Mouse (Mus musculus) lung, embryonic 15.5 days (tissue): ENCODE results near the gene Mafg. TPM values are rescaled to one million over a fixed set of nuclear protein-coding genes. Genes with fewer than 3 reads are reported as not detected.

ENCODE experiments used
- ATAC-seq: fragments of 200-750 bp; cut with Nextera tagmentation; 2 replicates; pipeline ENCODE4 v1.8.0; 2017; ENCODE audit warnings: moderate number of reproducible peaks, borderline replicate concordance; ENCODE audit not compliant: low FRiP score, low TSS enrichment; ENCODE audit errors: extremely low read depth
- H3K27ac ChIP-seq: fragments of 300-500 bp; sonication (generic); 2 replicates; pipeline ENCODE4 v1.5.1; 2015; ENCODE audit warnings: moderate library complexity, mild to moderate bottlenecking, inconsistent platforms
- H3K27me3 ChIP-seq: fragments of 300-500 bp; sonication (generic); 2 replicates; pipeline ENCODE4 v1.6.1; 2015; ENCODE audit warnings: inconsistent platforms
- H3K36me3 ChIP-seq: fragments of 300-500 bp; sonication (generic); 2 replicates; pipeline ENCODE4 v1.6.1; 2015; ENCODE audit warnings: inconsistent platforms
- H3K4me1 ChIP-seq: fragments of 300-500 bp; sonication (generic); 2 replicates; pipeline ENCODE4 v1.6.1; 2015; ENCODE audit warnings: inconsistent platforms
- H3K4me2 ChIP-seq: fragments of 300-500 bp; sonication (generic); 2 replicates; pipeline ENCODE4 v1.6.1; 2015; ENCODE audit warnings: inconsistent platforms, mild to moderate bottlenecking, moderate library complexity
- H3K4me3 ChIP-seq: fragments of 300-500 bp; sonication (generic); 2 replicates; pipeline ENCODE4 v1.5.1; 2015; ENCODE audit warnings: mild to moderate bottlenecking, inconsistent platforms
- H3K9ac ChIP-seq: fragments of 300-500 bp; sonication (generic); 2 replicates; pipeline ENCODE4 v1.6.1; 2015; ENCODE audit warnings: inconsistent platforms
- H3K9me3 ChIP-seq: fragments of 300-500 bp; sonication (generic); 2 replicates; pipeline ENCODE4 v1.6.1; 2016; ENCODE audit warnings: inconsistent platforms
- WGBS: fragments of 180-500 bp; shearing (Covaris S2); methylation state at CpG from one replicate; pipeline ENCODE4 v1.1.7; 2015; 5-methylcytosine and 5-hydroxymethylcytosine counted together
- polyA plus RNA-seq: library from polyadenylated mRNA; unstranded; fragments of >200 nt; fragmentation: Nextera tagmentation; extraction: Ambion mirVana; gene quantifications from 2 replicates; pipeline ENCODE4 v1.2.1, GENCODE M21; 2015

Gene Mafg
- polyA plus RNA-seq, 1 experiment from 2014 or later, result 24.5 TPM

DNA sequence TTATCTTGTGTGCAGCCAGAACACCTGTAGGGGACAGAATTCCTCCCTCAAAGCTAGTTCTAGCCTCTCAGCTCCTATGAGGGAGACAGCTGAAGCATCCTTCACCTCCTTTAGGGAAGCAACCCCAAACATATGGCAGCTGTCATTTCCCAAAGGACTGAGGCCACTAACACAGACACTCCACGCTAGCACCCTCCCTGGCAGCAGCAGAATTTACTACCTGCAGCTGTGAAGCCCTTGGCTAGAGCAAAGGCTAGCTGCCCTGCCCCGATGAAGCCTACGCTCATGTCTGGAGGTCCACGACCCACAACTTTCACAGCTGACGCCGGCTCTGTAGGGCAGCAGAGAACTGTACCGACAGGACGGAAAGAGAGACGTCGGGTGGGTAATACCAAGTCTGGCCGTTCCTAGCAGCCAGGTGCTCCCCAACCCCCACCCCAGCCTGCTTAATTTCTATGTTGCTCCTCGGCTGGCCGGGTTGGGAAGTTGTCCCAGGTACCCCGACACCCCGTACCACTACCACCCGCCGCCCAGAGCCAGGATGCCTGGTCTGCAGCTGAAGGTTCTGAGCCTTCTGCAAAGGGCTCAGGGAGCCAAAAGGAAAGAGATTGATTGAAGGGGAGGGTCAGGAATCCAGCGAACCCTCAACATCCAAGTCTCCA, 9.7 kb upstream of the Mafg start:
- peaks cover 21% of the 10 kb centered on the region for H3K4me1 ChIP-seq
- no peaks in the 10 kb centered on the region for H3K9me3 ChIP-seq
- no peak overlapping the region for H3K27ac ChIP-seq
- peaks cover 21% of the 10 kb centered on the region for H3K27me3 ChIP-seq
- H3K9ac ChIP-seq, result peak overlapping the region; percentile 54
- peak; percentile 27; the same call in 1 of the 2 replicates for ATAC-seq
- no peaks in the 10 kb centered on the region for H3K36me3 ChIP-seq
- 1% methylated on average over 18 of the region's 18 CpGs for WGBS
- peak overlapping the region; percentile 96 for H3K4me2 ChIP-seq
- H3K4me3 ChIP-seq, result peak overlapping the region; percentile 55

- Histone ChIP-seq H3K9ac (peak overlapping the region; percentile 54; the same call in 1 of the 2 replicates), H3K36me3 (no peaks in the 10 kb centered on the region), H3K27me3 (peaks cover 9% of the 10 kb centered on the region; the same call in 1 of the 2 replicates), H3K4me1 (peaks cover 17% of the 10 kb centered on the region), H3K4me2 (peak overlapping the region; percentile 96), H3K4me3 (no peak overlapping the region), H3K9me3 (no peaks in the 10 kb centered on the region), H3K27ac (no peak overlapping the region)
- no peak for ATAC-seq
- 76% methylated on average over 8 of the region's 8 CpGs for WGBS
Observed at GRCm38 (mm10) chr11:120641869-120642268, 8.5 kb upstream of the Mafg start.

- Histone ChIP-seq H3K9me3 (no peaks in the 10 kb centered on the region), H3K36me3 (no peaks in the 10 kb centered on the region), H3K27me3 (peaks cover 8% of the 10 kb centered on the region; the same call in 1 of the 2 replicates), H3K9ac (no peak overlapping the region), H3K4me3 (no peak overlapping the region), H3K4me2 (no peak overlapping the region), H3K27ac (no peak overlapping the region), H3K4me1 (peaks cover 17% of the 10 kb centered on the region)
- 61% methylated on average over 9 of the region's 9 CpGs for WGBS
- ATAC-seq, result no peak
Observed at GRCm38 (mm10) chr11:120641255-120641654, 7.9 kb upstream of the Mafg start.

GRCm38 (mm10) chr11:120634810-120635209, 1.4 kb upstream of the Mafg start:
- H3K4me3 ChIP-seq, result no peak overlapping the region
- H3K4me2 ChIP-seq, result no peak overlapping the region
- H3K27ac ChIP-seq, result no peak overlapping the region
- 86% methylated on average over 5 of the region's 5 CpGs for WGBS
- H3K9me3 ChIP-seq, result no peaks in the 10 kb centered on the region
- H3K36me3 ChIP-seq, result no peaks in the 10 kb centered on the region
- H3K4me1 ChIP-seq, result peaks cover 34% of the 10 kb centered on the region
- ATAC-seq, result no peak
- no peaks in the 10 kb centered on the region for H3K27me3 ChIP-seq
- H3K9ac ChIP-seq, result no peak overlapping the region

GRCm38 (mm10) chr11:120632559-120633519, 561 bp downstream of the Mafg start:
- Histone ChIP-seq H3K4me3 (peak overlapping the region; percentile 93), H3K36me3 (peaks cover 10% of the 10 kb centered on the region), H3K4me1 (peaks cover 39% of the 10 kb centered on the region), H3K9me3 (no peaks in the 10 kb centered on the region), H3K27me3 (no peaks in the 10 kb centered on the region), H3K4me2 (peak overlapping the region; percentile 80), H3K9ac (peak overlapping the region; percentile 91), H3K27ac (peak overlapping the region; percentile 85)
- under 1% methylated on average over 96 of the region's 116 CpGs for WGBS
- peak; percentile 88 for ATAC-seq

- Histone ChIP-seq H3K9me3 (no peaks in the 10 kb centered on the region), H3K36me3 (peaks cover 17% of the 10 kb centered on the region), H3K4me3 (peak overlapping the region; percentile 93), H3K4me1 (peaks cover 39% of the 10 kb centered on the region), H3K4me2 (peak overlapping the region; percentile 80), H3K27ac (peak overlapping the region; percentile 85), H3K9ac (peak overlapping the region; percentile 91), H3K27me3 (no peaks in the 10 kb centered on the region)
- no peak for ATAC-seq
- 44% methylated on average over 4 of the region's 4 CpGs for WGBS
Observed at GRCm38 (mm10) chr11:120631726-120632448, 1.5 kb downstream of the Mafg start.

DNA sequence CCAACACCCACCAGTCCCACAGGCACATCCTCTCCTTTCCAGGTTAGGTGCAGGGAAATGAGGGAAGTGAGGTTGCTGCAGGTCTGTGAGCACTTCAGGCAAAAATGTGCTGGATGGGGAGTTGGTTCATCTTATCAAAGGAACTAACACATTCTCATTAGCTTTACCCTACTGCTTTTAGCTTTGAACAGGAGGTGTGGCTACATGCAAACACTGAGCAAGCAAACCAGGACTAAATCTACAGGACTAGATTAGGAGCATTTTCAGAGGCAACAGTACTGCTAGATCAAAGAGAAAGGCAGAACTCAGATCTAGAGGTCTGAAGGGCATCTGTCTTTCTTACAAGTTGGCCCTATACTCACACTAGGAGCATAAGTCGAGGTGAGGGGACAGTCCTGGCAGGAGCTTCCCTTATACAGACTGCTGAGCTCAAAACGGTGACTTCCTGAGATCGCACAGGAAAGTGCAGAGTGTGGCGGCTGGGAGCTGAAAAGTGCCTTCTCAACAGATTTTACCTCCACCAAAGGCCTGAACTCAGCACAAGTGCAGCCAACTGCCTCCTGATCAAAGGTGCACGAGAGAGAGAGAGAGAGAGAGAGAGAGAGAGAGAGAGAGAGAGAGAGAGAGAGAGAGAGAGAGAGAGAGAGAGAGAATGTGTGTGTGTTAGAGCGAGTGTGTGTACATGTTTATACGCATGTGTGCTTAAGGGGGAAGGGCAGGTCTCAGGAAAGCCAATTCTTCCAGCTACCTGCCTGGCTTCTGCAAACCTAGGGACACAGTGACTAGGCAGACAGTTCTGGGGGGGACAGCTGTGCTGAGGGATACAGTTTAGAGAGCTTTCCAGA, 2.3 kb downstream of the Mafg start:
- H3K4me2 ChIP-seq, result peak overlapping the region; percentile 80
- peak overlapping the region; percentile 93 for H3K4me3 ChIP-seq
- peak overlapping the region; percentile 55 for H3K27ac ChIP-seq
- ATAC-seq, result no peak
- H3K27me3 ChIP-seq, result no peaks in the 10 kb centered on the region
- H3K9ac ChIP-seq, result peak overlapping the region; percentile 91
- 28% methylated on average over 7 of the region's 7 CpGs for WGBS
- H3K36me3 ChIP-seq, result peaks cover 18% of the 10 kb centered on the region
- peaks cover 39% of the 10 kb centered on the region for H3K4me1 ChIP-seq
- no peaks in the 10 kb centered on the region for H3K9me3 ChIP-seq

GRCm38 (mm10) chr11:120630401-120630871, 3.0 kb downstream of the Mafg start:
- Histone ChIP-seq H3K9me3 (no peaks in the 10 kb centered on the region), H3K27ac (peak overlapping the region; percentile 55), H3K27me3 (no peaks in the 10 kb centered on the region), H3K36me3 (peaks cover 18% of the 10 kb centered on the region), H3K4me1 (peaks cover 45% of the 10 kb centered on the region), H3K4me2 (peak overlapping the region; percentile 80; the same call in 1 of the 2 replicates), H3K9ac (peak overlapping the region; percentile 8), H3K4me3 (peak overlapping the region; percentile 5; the same call in 1 of the 2 replicates)
- WGBS, result 51% methylated on average over 5 of the region's 5 CpGs
- no peak for ATAC-seq

- Histone ChIP-seq H3K9ac (peak overlapping the region; percentile 8; the same call in 1 of the 2 replicates), H3K9me3 (no peaks in the 10 kb centered on the region), H3K27ac (peak overlapping the region; percentile 55; the same call in 1 of the 2 replicates), H3K27me3 (no peaks in the 10 kb centered on the region), H3K4me3 (no peak overlapping the region), H3K4me2 (peak overlapping the region; percentile 80; the same call in 1 of the 2 replicates), H3K36me3 (peaks cover 18% of the 10 kb centered on the region), H3K4me1 (peaks cover 49% of the 10 kb centered on the region)
- WGBS, result 29% methylated on average over 7 of the region's 7 CpGs
- ATAC-seq, result no peak
Observed at GRCm38 (mm10) chr11:120629911-120630310, 3.5 kb downstream of the Mafg start.

DNA sequence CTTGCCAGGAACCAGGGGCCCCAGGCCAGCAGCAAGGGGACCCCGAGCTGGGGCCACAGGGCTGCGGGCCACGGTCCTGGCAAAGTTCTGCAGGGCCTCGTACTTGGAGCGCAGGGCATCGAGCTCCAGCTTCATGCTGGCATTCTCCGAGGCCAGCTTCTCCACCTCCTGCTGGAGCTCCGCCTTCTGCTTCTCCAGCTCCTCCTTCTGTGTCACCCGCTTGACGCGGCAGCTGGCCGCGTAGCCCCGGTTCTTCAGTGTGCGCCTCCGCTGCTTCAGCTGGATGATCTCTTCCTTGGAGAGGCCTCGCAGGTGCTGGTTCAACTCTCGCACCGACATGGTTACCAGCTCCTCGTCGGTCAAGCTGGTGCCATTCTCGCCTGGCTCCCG, 4.1 kb downstream of the Mafg start:
- H3K4me3 ChIP-seq, result peak overlapping the region; percentile 1; the same call in 1 of the 2 replicates
- WGBS, result 74% methylated on average over 23 of the region's 23 CpGs

More for the DNA sequence above, 4.1 kb downstream of the Mafg start:
- no peak for ATAC-seq
- H3K27me3 ChIP-seq, result no peaks in the 10 kb centered on the region
- no peaks in the 10 kb centered on the region for H3K9me3 ChIP-seq
- H3K27ac ChIP-seq, result 0 out of 2 replicates have a peak overlapping the region, but pooled peaks have one; percentile 15
- H3K36me3 ChIP-seq, result peaks cover 18% of the 10 kb centered on the region
- no peak overlapping the region for H3K9ac ChIP-seq
- no peak overlapping the region for H3K4me2 ChIP-seq
- H3K4me1 ChIP-seq, result peaks cover 49% of the 10 kb centered on the region
